Comparison of ENCODE assay signal across 10 mouse cellular contexts in genomic region chr7:99375455-99375854, GRCm38 (mm10). TPM values are rescaled to one million over a fixed set of nuclear protein-coding genes. Genes with fewer than 3 reads are reported as not detected.
A peak's percentile ranks its signal among the peaks of the same experiment; 100 is the strongest.
DNase-seq lines count a peak whose midpoint lies in the region; ATAC-seq lines count a peak whose summit lies in the region.
"Had no signal": no experiment of that assay in that cellular context is flagged by ENCODE, and none has a peak within 500 bp of the region (broad histone marks: within the 10 kb centered on the region; RNA-seq: fewer than 3 reads in every experiment).

No protein-coding gene starts in this region.

- H3K9me3 ChIP-seq in forebrain, embryonic 11.5 days (ENCODE audit: control insufficient read depth, low read length) = no peaks in the 10 kb centered on the region
- no peaks in the 10 kb centered on the region for H3K9me3 ChIP-seq in forebrain, embryonic 15.5 days
- no peaks in the 10 kb centered on the region for H3K9me3 ChIP-seq in embryonic facial prominence, embryonic 10.5 days
- H3K9me3 ChIP-seq: heart, embryonic 15.5 days had no signal

- H3K27ac ChIP-seq in forebrain, embryonic 11.5 days (ENCODE audit: low read depth, low read length) = no peak overlapping the region
- H3K27ac ChIP-seq in forebrain, embryonic 15.5 days (replicated peaks) = no peak overlapping the region
- no peak overlapping the region for H3K27ac ChIP-seq in embryonic facial prominence, embryonic 10.5 days (replicated peaks)
- H3K27ac ChIP-seq: heart, embryonic 15.5 days had no signal

- no peak for ATAC-seq in forebrain, embryonic 11.5 days (replicated peaks; ENCODE audit: low FRiP score)
- no peak for ATAC-seq in forebrain, embryonic 15.5 days (replicated peaks)
- ATAC-seq: Patski had no signal

- no peak overlapping the region for H3K4me3 ChIP-seq in forebrain, embryonic 11.5 days (ENCODE audit: low read depth, low read length)
- no peak overlapping the region for H3K4me3 ChIP-seq in forebrain, embryonic 15.5 days
- H3K4me3 ChIP-seq in embryonic facial prominence, embryonic 10.5 days = no peak overlapping the region
- H3K4me3 ChIP-seq: heart, embryonic 15.5 days had no signal

- no peaks in the 10 kb centered on the region for H3K36me3 ChIP-seq in forebrain, embryonic 11.5 days (ENCODE audit: control insufficient read depth, insufficient read depth, low read length)
- no peaks in the 10 kb centered on the region for H3K36me3 ChIP-seq in forebrain, embryonic 15.5 days
- no peaks in the 10 kb centered on the region for H3K36me3 ChIP-seq in embryonic facial prominence, embryonic 10.5 days (replicated peaks)
- H3K36me3 ChIP-seq: heart, embryonic 15.5 days had no signal

- WGBS in forebrain, embryonic 11.5 days = 6% methylated on average over 4 of the region's 4 CpGs
- WGBS in forebrain, embryonic 15.5 days = 8% methylated on average over 4 of the region's 4 CpGs
- 6% methylated on average over 4 of the region's 4 CpGs for WGBS in embryonic facial prominence, embryonic 10.5 days

- peak; percentile 80 for DNase-seq in forebrain, embryonic 11.5 days (ENCODE audit: low spot score)
- peak; percentile 68 for DNase-seq in 3T3-L1 (ENCODE audit: low read depth, low spot score)
- peak; percentile 89 for DNase-seq in adrenal gland, postnatal 10 days
- peak; percentile 77 for DNase-seq in embryonic facial prominence, embryonic 10.5 days (ENCODE audit: low spot score)
- DNase-seq in layer of hippocampus, postnatal 10 days (ENCODE audit: low spot score in 2 of 2) = peak; percentile 85 to 87
- DNase-seq in mesoderm, embryonic 11.5 days (ENCODE audit: low read depth, low spot score) = peak; percentile 69
- DNase-seq in testis, postnatal 10 days (ENCODE audit: low spot score) = peak; percentile 90

- H3K4me2 ChIP-seq in forebrain, embryonic 11.5 days (ENCODE audit: low read depth, low read length, severe bottlenecking) = no peak overlapping the region
- no peak overlapping the region for H3K4me2 ChIP-seq in forebrain, embryonic 15.5 days (replicated peaks)
- H3K4me2 ChIP-seq: heart, embryonic 15.5 days had no signal

- H3K9ac ChIP-seq in forebrain, embryonic 11.5 days (ENCODE audit: low read length) = no peak overlapping the region
- H3K9ac ChIP-seq in forebrain, embryonic 15.5 days (replicated peaks) = no peak overlapping the region
- H3K9ac ChIP-seq: heart, embryonic 15.5 days had no signal

- no peaks in the 10 kb centered on the region for H3K27me3 ChIP-seq in forebrain, embryonic 11.5 days (ENCODE audit: control insufficient read depth, insufficient read depth, low read length)
- no peaks in the 10 kb centered on the region for H3K27me3 ChIP-seq in forebrain, embryonic 15.5 days
- peaks cover 8% of the 10 kb centered on the region; the same call in 1 of the 2 replicates for H3K27me3 ChIP-seq in embryonic facial prominence, embryonic 10.5 days (replicated peaks; ENCODE audit: low read depth, poor library complexity, severe bottlenecking)
- H3K27me3 ChIP-seq: Patski had no signal

- peaks cover 2% of the 10 kb centered on the region; the same call in 1 of the 2 replicates for H3K4me1 ChIP-seq in forebrain, embryonic 11.5 days (replicated peaks; ENCODE audit: control insufficient read depth, insufficient read depth, low read length)
- H3K4me1 ChIP-seq in forebrain, embryonic 15.5 days = peaks cover 4% of the 10 kb centered on the region; the same call in 1 of the 2 replicates
- H3K4me1 ChIP-seq in embryonic facial prominence, embryonic 10.5 days = peaks cover 23% of the 10 kb centered on the region

RNA-seq across cellular contexts. Expression of gene Gdpd5, which starts 5.8 kb away (rescaled TPM):
- 18.6 and 19.1 TPM in 2 replicates for polyA plus RNA-seq in forebrain, embryonic 11.5 days (2014; fragmentation: Nextera tagmentation; extraction: Ambion mirVana)
- 40.0 and 41.8 TPM in 2 replicates for polyA plus RNA-seq in forebrain, embryonic 15.5 days (2015; fragmentation: Nextera tagmentation; extraction: Ambion mirVana)
- total RNA-seq in adrenal gland, postnatal 10 days (2021) = 10 to 100 TPM; 11.5 to 16.6 TPM
- polyA plus RNA-seq in embryonic facial prominence, embryonic 10.5 days (2016; fragmentation: Nextera tagmentation; extraction: Ambion mirVana) = 21.4 TPM in 2 replicates
- 10 to 100 TPM; 31.4 to 37.4 TPM for total RNA-seq in layer of hippocampus, postnatal 10 days (2021)

RNA-seq across cellular contexts. Expression of gene Serpinh1, which starts 22.4 kb away (rescaled TPM):
- polyA plus RNA-seq in forebrain, embryonic 11.5 days (2014; fragmentation: Nextera tagmentation; extraction: Ambion mirVana) = 239 and 255 TPM in 2 replicates
- 210 and 215 TPM in 2 replicates for polyA plus RNA-seq in forebrain, embryonic 15.5 days (2015; fragmentation: Nextera tagmentation; extraction: Ambion mirVana)
- 100 to 1,000 TPM; 331 to 363 TPM for total RNA-seq in adrenal gland, postnatal 10 days (2021)
- 1,061 and 1,072 TPM in 2 replicates for polyA plus RNA-seq in embryonic facial prominence, embryonic 10.5 days (2016; fragmentation: Nextera tagmentation; extraction: Ambion mirVana)
- 10 to 100 TPM; 58.2 to 62.0 TPM for total RNA-seq in layer of hippocampus, postnatal 10 days (2021)
